Mouse (Mus musculus) myocyte (in vitro differentiated cells): Measurements from ENCODE around the gene Hist1h2bf.

Source experiments
- CEBPB ChIP-seq: IDR thresholded peaks from 2 replicates; pipeline ENCODE4 v1.6.1; 2011; ENCODE audit warnings: mild to moderate bottlenecking, moderate library complexity; ENCODE audit not compliant: poor library complexity, insufficient read depth, severe bottlenecking
- E2F4 ChIP-seq: IDR thresholded peaks from one replicate; pipeline ENCODE4 v1.6.1; 2011; ENCODE audit warnings: mild to moderate bottlenecking, control low read depth, moderate library complexity; ENCODE audit not compliant: insufficient read depth
- MAX ChIP-seq: IDR thresholded peaks from one replicate; pipeline ENCODE4 v1.6.1; 2011; ENCODE audit warnings: low read depth, mild to moderate bottlenecking, control low read depth
- MYOG ChIP-seq, 3 experiments: IDR thresholded peaks; one replicate each; pipeline ENCODE4 v1.6.1; 2011; ENCODE audit warnings: control low read depth in 2 of 3, low read depth in 2 of 3, mild to moderate bottlenecking in 2 of 3; ENCODE audit not compliant: insufficient read length in 2 of 3, control insufficient read depth in 1 of 3, insufficient read depth in 1 of 3
- POLR2A ChIP-seq: IDR thresholded peaks from one replicate; pipeline ENCODE4 v1.6.1; 2011; ENCODE audit warnings: low read depth, mild to moderate bottlenecking, control low read depth, moderate library complexity; ENCODE audit not compliant: insufficient read length
- POLR2AphosphoS2 ChIP-seq: IDR thresholded peaks from one replicate; pipeline ENCODE4 v1.6.1; 2011; ENCODE audit warnings: low read depth, control low read depth; ENCODE audit not compliant: insufficient read length
- REST ChIP-seq: IDR thresholded peaks from one replicate; pipeline ENCODE4 v1.6.1; 2011; ENCODE audit warnings: mild to moderate bottlenecking, control low read depth, moderate library complexity; ENCODE audit not compliant: insufficient read depth, insufficient read length
- SRF ChIP-seq: IDR thresholded peaks from one replicate; pipeline ENCODE4 v1.6.1; 2011; ENCODE audit warnings: low read depth; ENCODE audit not compliant: control insufficient read depth, insufficient read length
- TCF12 ChIP-seq: IDR thresholded peaks from one replicate; pipeline ENCODE4 v1.6.1; 2011; ENCODE audit warnings: mild to moderate bottlenecking, control low read depth; ENCODE audit not compliant: poor library complexity, insufficient read depth, severe bottlenecking
- TCF3 ChIP-seq: IDR thresholded peaks from one replicate; pipeline ENCODE4 v1.6.1; 2011; ENCODE audit warnings: low read depth, control low read depth; ENCODE audit not compliant: insufficient read length
- USF1 ChIP-seq: IDR thresholded peaks from one replicate; pipeline ENCODE4 v1.6.1; 2011; ENCODE audit warnings: low read depth, mild to moderate bottlenecking, control low read depth, moderate library complexity

DNA sequence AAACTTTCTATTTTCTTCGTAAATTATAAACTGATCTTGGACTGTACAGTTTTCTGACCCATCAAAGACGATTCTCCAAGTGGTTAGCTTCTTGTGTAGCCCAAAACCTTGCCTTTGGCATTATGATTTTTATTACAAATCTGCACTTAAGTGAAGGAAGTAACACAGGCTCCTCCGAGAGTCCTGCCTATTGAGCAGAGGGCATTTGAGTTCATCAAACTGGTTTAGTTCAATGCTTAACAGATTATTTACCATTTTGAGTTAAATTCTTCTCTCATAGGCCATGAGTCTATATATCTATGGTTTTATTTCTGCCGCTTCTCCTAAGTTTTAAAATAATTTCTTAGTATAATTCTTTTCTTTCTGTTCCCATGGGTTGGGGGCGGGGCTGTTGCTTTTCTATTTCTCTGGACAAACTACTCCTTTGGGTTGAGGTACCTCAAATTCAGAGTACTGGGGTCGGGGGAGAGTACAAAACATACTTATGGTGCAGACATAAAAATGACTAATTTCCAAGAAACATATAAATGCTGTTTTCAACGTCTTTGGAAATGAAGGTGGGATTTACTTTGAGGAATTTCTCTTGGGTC lies 49.0 kb upstream of the Hist1h2bf start:
- TF ChIP-seq E2F4 (no peak), POLR2A (no peak), MYOG (IDR thresholded peaks at IDR 0.05; ENCODE audit: control insufficient read depth in 1 of 3, insufficient read depth in 1 of 3, insufficient read length in 2 of 3, low read depth in 2 of 3) (no peak), TCF3 (no peak), POLR2AphosphoS2 (no peak), SRF (no peak), MAX (no peak), USF1 (no peak), TCF12 (no peak), CEBPB (no peak), REST (no peak)
